Mouse (Mus musculus): ENCODE results near the gene Elmo1. TPM values are rescaled to one million over a fixed set of nuclear protein-coding genes. Genes with fewer than 3 reads are reported as not detected.

Elmo1 gene
- total RNA-seq, 2 experiments from 2014 or later, result 27.9 to 28.3 TPM

DNA sequence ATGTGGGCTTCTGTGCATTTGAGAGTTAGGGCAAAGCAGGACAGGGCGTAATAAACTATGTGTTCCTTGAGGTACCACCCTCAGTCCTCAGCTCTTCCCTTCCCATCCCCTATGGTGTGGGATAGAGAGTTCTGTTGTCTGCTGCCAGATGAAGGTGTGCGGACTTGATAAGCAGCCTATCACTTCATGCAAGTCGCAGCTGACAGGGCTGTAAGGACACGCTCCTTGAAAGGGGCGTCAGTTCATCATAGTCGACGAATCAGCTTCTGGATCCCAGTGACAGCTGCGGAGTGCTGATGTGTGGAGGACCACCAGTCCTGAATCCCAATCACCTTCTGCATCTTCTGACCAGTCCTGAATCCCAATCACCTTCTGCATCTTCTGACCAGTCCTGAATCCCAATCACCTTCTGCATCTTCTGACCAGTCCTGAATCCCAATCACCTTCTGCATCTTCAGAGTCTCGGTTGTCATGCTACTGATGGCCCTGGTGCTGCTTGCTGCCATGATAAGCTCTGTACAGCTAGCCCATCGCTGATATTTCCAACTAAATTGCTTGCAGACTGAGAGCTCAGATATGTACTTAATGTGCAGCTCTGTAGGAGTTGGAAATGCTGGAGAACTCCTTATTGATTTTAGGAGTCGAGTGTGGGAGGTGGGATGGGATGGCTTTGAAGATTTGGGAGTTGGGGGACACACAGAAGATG is 59.9 kb downstream of the Elmo1 start:
- DNase-seq (ENCODE audit: low spot score in 2 of 2), result no peak

DNA sequence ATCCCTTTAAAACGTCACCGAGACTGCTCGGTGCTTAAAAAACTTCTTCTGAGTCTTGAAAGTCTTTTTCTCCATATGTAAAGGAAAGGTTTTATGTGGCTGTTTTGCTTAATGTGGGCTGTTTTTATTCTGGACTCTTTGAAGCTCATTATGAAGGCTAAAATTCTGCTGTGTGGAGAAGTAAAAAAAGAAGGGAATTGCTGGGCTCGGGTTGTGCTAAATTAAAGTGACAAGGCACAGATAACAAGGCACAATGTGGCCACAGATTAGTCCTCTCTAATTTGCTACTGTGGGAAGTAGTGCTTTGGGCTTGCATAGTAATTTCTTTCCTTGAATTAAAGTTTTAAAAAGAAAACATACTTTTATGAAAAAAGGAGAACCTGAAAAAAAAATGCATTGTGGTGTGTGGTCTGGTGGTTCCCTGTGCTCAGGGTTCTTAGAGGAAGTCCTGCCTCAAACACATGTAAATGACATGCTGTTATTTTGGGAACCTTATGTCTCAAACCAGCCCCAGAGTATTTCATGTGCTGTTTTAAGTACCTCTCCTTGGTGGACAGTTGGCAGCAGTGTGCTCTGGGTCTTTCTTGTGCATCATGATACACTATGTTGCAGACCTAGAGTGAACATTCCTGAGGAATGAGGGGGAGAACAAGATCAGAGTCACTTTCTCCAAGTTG is 61.0 kb downstream of the Elmo1 start:
- DNase-seq (ENCODE audit: low spot score in 2 of 2), result no peak

DNA sequence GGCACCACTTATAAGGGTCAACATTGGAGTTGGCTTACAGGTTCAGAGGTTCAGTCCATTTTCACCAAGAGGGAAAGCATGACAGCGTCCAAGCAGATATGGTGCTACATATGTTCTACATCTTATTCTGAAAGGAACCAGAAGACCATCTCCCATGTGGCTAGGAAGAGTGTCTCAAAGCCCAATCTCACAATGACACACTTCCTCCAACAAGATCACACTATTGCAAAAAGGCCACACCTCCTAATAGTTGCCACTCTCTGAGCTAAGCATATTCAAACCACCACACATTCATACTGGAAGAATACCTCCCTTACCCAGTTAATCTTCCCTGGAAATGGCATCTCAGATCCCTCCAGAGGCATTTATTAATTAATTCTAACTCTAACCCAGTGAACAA is 66.7 kb downstream of the Elmo1 start:
- DNase-seq (ENCODE audit: low spot score in 2 of 2), result no peak

DNA sequence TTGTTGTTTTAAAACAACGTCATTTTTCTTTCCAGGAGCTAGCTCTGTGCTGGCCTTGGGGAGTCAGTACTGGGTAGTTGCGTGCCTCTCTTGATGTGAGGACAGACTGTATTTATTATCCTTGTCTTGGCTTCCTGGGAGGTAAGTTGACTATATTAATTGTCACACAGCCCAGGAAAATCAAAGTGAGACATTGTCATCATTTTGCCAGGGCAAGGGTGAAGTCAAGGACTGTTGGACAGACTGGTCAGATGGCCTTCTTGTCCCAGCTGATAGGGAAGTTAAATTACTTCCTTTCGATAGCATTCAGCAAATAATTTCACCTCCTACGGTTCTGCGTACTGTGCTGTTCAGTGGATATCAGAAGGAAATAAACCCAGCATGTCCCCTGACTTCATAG is 67.1 kb downstream of the Elmo1 start:
- no peak for DNase-seq (ENCODE audit: low spot score in 2 of 2)

DNA sequence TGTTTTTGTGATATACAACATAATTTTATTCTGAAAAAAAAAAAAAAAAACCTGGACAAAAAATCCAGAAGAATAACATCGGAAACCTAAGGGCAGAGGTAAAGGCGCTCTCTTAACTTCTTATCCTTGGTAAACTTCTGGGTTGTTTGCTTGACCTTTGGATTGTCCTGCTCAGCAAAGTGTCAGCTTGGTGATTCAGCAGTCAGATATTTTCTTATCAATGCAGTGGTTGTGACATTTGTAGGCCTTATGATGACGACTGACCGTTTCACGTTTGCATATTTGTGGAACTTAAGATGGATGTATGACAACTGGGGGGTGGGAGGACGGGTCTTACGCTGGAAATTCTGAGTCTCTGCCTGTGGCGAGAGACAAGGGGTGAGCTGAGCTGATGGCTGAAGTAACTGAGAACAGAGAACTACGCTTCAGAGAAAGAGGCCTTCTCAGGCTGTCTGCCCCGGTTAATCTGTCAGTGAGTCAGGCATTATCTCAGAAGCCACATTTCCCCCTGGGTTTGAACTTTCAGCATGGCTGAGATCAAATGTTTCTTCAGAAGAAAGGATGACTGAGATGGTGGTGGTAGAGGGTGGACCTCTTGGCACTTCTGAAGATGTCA is 73.1 kb downstream of the Elmo1 start:
- DNase-seq (ENCODE audit: low spot score in 2 of 2), result no peak

DNA sequence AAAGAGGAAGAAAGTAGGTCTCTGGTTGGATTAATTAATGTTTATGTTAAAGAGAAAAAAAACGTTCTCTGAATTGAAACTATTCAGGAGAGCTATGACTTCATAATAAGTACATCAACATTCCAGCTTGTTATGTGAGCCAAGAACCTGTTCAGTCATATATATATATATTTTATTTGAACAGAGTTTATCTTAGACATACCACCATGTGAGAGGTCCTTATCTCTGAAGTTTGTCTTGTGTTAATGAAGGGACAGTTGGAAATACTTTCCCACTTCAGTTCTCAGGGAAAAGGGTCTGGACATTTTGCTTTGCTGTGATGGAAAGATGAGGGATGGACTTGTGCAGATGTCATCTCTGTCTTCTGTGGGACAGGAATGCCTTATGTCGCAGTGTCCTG is 74.4 kb downstream of the Elmo1 start:
- DNase-seq (ENCODE audit: low spot score in 2 of 2), result no peak

DNA sequence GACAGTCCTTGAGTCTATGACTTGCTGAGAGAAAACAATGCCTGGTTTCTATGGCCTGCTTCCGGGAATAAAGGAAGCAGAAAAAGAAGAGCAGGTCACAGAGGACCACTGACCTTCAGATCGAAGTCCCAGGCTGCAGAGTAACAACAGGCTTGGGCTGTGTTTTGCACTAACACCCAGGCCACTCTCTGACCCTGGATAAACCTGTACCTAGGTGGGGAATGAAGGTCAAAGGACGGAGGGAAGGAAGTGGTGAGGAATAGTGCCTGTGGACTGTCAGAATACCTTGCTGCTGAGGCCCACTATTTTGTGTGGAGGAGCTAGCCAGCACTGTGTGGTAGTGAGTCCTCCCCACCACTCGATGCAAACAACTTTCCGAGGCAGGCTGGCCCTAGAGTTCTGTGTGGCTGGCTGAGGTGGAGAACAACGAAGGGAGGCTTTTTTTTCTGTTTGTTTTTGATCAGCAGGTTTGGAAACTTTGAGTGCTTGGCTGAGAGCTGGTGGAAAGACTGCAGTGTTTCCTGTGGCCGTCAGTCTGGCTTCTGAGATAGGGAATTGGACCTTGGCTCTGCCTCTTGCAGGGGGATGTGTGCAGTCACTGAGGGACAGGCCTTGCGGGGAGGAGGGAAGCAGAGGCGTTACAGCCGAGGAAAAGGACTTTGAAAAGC is 83.7 kb downstream of the Elmo1 start:
- DNase-seq (ENCODE audit: low spot score in 2 of 2), result no peak

DNA sequence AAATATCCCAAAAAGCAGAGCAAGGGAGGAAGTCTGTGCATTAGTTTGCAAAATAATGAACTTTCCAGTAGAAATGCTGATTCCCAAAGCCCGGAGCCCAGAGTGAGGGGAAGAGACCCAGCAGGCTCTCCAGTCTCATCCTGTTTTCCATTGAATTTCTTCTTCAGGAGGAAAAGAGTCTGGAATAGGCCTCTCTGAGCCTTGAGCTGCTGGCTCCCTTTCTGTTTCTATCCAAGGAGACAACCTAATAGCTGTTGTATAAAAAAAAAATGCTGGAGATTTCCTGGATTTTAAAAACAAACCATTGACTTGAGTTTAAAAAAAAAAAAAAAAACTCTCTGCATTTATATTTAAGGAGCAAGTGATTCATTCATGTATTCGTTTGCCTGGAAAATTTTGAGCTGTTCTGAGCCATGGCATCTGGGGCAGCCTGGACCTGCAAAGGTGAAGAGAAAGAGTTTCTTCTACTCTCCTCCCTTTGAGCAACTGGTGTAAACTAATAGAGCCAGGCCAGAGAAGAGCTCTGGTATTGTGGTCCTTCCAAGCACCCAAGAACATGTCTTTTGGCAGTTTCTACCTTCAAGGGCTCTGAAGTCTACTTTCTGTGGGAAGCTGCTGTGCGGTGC is 84.4 kb downstream of the Elmo1 start:
- DNase-seq (ENCODE audit: low spot score in 2 of 2), result no peak

DNA sequence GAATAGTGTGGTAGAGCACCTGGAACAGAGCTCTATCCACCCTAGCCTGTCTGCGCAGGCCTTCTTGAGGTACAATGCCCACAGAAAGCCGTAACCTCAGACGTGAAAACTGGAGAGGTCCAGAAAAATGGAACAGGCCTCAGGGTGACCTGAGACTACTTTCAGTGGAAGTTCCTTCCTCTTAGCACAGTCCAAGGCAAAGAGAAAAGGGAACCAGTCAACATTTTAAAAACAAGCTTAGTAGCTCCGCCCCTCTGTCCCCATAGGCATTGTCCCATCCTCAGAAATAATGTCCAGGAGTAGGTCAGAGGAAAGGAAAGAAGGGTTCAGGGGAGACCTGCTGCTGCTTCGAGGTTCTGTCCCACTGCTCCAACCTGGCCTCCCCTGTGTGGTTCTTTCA is 90.3 kb downstream of the Elmo1 start:
- DNase-seq (ENCODE audit: low spot score in 2 of 2), result no peak

DNA sequence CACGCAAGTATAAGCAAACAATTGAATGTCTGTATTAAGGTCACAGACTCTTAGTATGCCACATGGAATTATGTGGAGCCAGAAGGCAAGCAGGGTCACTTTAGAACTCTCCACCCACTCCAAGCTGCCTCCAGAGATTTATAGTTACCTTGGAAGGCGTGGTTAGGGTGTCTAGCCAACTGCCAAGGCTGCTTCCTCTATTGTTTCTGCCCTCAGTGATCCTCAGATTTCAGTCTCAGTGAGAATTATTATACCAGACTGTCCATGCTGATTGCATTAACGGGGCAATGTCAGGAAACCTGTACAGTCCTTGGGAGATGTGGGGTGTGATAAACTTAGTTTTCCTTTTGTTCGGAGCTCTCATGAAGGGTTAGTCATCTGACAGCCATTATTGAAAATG is 90.9 kb downstream of the Elmo1 start:
- DNase-seq (ENCODE audit: low spot score in 2 of 2), result no peak

DNA sequence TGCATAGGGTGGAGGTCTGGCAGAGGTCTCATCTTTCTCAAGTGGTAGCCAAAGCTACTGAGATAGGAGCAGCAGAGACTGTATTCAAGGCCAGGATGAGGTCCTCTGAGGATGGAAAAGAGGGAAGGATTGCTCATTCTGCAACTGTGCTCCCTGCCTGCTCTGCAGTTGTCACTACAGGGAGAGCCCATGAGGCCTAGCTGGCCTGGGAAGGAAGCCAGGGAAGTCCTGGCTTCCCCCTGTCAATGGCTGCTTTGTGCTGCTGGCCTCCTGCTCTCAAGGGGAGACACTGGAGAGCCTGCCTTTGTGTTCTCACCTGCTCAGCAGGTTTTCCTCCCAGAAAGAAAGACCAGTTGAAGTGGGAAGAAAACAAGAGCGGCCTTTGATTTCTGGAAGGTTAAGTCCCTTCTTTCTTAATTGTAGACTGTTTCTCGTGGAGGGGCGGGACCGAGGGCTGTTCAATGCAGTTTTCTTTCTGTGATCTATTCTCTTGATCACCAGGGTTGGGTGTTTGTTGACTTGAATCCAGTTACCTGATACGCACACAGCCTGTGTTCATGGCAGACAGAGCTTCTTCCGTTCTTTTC is 91.9 kb downstream of the Elmo1 start:
- peak; percentile 28 to 39 for DNase-seq (ENCODE audit: low spot score in 2 of 2)

DNA sequence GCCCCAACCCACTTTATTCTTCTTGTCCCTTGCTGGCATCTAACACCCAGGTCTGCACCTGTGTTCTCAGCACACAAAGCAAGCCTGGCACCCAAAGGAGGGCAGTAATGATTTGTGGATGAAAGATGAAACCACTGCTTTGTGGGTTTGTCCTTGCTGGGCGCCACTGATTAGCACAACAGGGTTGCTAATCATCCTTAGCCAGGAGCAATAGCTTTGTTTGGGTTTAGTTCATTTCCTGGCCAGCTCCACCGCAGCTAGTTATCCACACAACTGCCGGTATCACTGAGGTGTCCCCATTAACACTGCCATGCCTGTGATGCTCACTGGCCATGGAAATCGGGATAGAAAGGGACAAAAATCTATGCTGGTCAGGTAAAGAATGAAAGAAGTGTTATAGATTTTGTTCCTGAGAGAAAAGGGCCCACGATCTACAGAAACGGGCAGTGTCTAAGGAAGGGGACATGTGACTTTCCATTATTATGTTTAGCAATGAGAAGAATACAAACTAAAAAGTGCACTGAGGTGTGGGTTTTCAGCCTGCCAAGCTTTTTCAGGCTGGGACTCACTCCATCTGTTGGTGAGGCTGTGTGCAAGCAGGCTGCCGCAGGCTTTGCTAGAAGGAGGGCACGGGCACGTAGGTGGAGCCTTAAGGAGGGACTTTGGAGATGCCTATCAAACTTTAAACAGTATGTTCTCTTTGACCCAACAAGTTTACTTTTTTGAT is 93.3 kb downstream of the Elmo1 start:
- peak in 1 of 2 experiments; percentile 51 for DNase-seq (ENCODE audit: low spot score in 2 of 2)

DNA sequence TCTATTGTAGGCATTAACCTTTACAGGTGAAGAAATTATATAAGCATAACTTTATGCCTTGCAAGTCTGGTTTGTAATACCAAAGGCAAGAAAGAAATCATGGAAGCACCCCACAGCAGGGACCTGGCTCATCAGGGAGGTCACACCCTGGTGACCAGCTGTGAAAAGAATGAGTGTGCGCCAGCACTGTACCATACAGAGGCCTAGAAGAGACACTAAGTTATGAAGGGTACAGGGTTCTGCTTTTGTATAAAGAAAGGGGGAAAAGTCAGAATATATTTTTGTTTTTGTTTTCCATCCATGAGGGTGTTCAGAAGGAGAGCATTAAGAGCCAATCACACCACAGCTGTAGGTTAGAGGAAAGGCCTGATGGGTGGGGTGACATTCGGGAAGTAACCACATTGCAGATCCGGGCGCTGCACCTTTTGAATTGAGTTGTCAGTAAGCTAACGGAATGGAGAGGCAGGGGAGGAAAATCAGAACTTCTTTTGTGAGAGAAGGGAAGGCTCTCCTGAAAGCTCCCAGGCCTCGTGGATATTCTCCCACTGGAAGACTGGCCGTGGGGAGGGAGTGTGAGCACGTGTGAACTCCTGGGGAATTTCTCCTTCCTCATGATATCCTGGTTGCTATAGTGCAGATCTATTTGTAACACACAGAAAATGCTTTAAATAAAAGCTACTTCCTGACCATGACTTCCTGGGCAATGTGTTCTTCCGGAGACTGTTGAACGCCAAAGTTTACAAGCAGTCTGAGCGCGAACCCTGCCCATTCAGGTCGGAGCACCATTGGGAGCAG is 94.0 kb downstream of the Elmo1 start:
- DNase-seq (ENCODE audit: low spot score in 2 of 2), result no peak

DNA sequence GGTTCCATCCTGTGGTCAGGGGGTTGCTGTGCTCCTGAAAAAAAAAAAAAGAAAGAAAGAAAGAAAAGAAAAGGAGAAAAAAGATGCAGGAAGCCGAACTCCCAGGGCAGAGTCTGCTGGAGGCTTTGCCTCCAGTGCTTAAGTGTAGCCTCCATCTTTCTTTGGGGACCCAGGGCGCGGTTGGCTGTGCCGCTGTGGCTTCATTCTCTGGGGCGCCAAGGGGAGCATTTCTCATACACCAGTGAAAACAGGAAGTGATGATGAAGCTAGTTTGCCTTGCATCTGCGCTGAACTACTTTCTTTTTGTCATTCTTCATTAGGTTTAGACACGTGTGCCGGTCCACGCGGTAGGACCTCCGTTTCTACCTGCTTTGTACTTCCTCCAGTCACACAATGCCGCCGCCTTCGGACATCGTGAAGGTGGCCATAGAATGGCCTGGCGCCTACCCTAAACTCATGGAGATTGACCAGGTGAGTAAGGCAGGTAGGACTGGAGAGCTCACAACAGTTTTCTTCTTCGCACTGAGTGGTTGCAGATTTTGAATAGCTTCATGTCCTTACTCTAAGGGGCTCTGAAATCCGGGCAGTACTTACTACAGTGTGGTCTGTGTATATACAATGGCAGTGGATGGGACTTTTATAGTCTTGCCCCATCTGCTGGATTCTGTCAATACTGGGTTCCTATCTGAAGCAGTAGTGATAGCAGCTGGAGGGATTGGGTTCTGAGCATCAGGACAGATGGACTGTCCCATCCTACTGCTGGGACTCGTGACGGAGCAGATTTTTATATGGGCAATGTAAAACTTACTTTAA is 94.8 kb downstream of the Elmo1 start:
- no peak for DNase-seq (ENCODE audit: low spot score in 2 of 2)

DNA sequence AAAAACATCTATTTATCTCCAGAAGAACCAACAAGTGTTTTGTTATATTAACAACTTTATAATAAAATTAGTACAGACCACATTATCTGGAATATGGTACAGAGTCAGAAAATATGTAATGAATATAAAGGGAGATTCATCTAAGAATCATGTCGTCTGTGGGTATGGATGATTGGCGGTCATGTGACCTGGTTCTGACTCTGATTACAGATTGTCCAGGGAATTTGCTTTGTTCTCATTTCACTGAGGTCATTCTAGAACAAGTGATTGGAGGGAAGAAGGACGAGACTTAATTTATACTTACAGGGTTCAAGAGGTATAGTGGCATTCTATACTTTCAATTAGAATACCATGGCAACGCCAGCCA is 95.4 kb downstream of the Elmo1 start:
- no peak for DNase-seq (ENCODE audit: low spot score in 2 of 2)

DNA sequence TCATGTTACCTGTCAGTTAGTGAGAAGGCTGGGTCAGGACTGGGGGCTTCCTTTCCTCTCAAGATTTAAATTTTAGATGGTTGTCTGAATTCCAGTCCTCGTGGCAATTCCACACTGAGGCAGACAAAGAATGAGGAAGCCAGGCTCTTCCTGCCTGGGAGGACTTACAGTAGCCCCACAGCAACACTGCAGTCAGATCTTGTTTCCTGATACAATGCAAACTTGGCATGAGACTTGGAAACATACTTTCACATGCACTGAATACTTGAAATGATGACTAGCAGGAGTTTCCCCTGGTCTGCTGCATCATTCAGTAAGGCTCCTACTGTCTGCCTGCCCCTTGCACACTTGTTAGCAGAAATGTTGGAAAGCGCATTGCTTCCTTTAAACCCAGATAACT is 97.3 kb downstream of the Elmo1 start:
- no peak for DNase-seq (ENCODE audit: low spot score in 2 of 2)

DNA sequence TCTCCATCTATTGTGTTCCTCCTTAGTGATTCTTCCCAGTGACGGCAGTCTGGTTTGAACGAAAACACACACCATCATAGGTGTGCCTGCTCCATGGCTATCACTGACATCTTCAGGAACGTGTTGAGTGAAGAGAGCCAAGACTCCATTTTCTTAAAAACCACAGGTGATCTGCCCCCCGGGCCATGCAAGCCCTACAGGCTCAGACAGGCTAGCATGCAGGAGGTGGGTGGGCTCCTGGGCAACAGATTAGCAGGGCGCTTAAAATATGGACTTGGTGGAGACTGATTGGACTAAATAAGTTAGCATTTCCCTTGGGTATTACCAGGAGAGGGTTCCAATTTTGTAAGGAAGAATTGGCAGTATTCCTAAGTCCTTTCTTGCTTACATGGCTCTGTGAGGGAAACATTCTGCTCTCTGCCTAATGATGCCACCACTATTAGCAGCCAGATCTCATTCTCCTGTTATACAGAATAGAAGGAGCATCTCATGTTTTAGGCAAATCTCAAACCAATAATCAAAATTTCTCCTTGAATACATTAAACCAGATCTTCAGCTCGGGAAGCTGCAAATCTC is 101.7 kb downstream of the Elmo1 start:
- DNase-seq (ENCODE audit: low spot score in 2 of 2), result no peak

DNA sequence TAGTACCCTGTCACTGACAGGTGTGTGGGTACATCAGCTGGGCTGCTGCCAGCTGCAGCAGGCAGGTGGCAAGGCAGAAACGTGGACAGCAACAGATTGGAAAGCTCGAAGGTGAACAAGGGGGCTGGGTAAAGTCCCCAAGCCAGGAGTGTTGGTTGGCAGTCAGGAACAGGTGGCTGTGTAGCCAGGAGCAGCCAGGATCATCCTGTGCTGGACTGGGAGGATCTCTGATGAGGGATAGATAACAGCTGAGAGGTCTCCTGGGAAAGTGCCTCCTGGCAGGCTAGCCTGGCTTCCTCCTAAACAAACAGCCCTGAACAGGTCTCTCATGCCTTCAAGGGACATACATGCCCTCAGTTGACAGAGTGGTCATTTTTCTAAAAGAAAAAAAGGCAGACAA is 110.2 kb downstream of the Elmo1 start:
- no peak for DNase-seq (ENCODE audit: low spot score in 2 of 2)

DNA sequence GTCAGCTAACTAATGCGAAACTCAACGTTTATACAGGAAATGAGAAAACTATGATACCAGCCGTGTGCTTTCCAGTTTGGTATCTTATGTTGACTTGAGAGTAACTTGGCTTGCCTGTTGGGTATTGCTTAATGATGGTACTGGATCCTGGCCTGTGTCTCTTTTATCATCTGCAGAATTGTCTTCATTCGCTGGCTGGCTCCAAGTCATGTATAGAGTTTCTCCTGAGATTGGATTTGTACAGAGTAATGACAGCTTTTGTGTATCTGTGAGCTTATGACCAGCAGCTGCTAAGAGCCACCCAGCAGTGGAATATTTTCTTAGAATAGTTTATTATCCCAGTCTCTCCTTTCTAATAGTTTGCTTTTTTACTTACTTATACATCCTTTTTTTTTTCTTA is 112.2 kb downstream of the Elmo1 start:
- DNase-seq (ENCODE audit: low spot score in 2 of 2), result no peak

Data from layer of hippocampus, postnatal 10 days (tissue).